Mouse (Mus musculus) hindbrain, embryonic 15.5 days (tissue): ENCODE measurements around the gene Hspa12b. TPM values are rescaled to one million over a fixed set of nuclear protein-coding genes. Genes with fewer than 3 reads are reported as not detected.

Experiments used
- ATAC-seq: fragments of 200-750 bp; cut with Nextera tagmentation; 2 replicates; pipeline ENCODE4 v1.8.0; 2017; ENCODE audit warnings: low read depth, moderate number of reproducible peaks, moderate TSS enrichment; ENCODE audit not compliant: low FRiP score
- H3K27ac ChIP-seq: fragments of 300-500 bp; sonication (generic); replicated peaks from 2 replicates; pipeline ENCODE4 v1.5.1; 2015; ENCODE audit warnings: mild to moderate bottlenecking, inconsistent platforms
- H3K27me3 ChIP-seq: fragments of 300-500 bp; sonication (generic); 2 replicates; pipeline ENCODE4 v1.6.1; 2015; ENCODE audit warnings: control low read depth, inconsistent platforms
- H3K36me3 ChIP-seq: fragments of 300-500 bp; sonication (generic); 2 replicates; pipeline ENCODE4 v1.6.1; 2015; ENCODE audit warnings: control low read depth, inconsistent platforms
- H3K4me1 ChIP-seq: fragments of 300-500 bp; sonication (generic); replicated peaks from 2 replicates; pipeline ENCODE4 v1.6.1; 2015; ENCODE audit warnings: control low read depth, inconsistent platforms
- H3K4me2 ChIP-seq: fragments of 300-500 bp; sonication (generic); 2 replicates; pipeline ENCODE4 v1.6.1; 2015; ENCODE audit warnings: moderate library complexity, mild to moderate bottlenecking, inconsistent platforms
- H3K4me3 ChIP-seq: fragments of 300-500 bp; sonication (generic); 2 replicates; pipeline ENCODE4 v1.5.1; 2015; ENCODE audit warnings: mild to moderate bottlenecking, inconsistent platforms
- H3K9ac ChIP-seq: fragments of 300-500 bp; sonication (generic); 2 replicates; pipeline ENCODE4 v1.6.1; 2015; ENCODE audit warnings: inconsistent platforms
- H3K9me3 ChIP-seq: fragments of 300-500 bp; sonication (generic); 2 replicates; pipeline ENCODE4 v1.6.1; 2016; ENCODE audit warnings: control low read depth, inconsistent platforms
- WGBS: fragments of 180-500 bp; shearing (Covaris S2); methylation state at CpG from one replicate; pipeline ENCODE4 v1.1.7; 2015; 5-methylcytosine and 5-hydroxymethylcytosine counted together
- polyA plus RNA-seq: library from polyadenylated mRNA; unstranded; fragments of >200 nt; fragmentation: Nextera tagmentation; extraction: Ambion mirVana; gene quantifications from 2 replicates; pipeline ENCODE4 v1.2.1, GENCODE M21; 2015

Hspa12b gene
- polyA plus RNA-seq, 1 experiment from 2014 or later, result 4.8 TPM

GRCm38 (mm10) chr2:131142592-131142991 lies 15.5 kb downstream of the Hspa12b start:
- Histone ChIP-seq H3K4me2 (no peak overlapping the region), H3K4me3 (no peak overlapping the region), H3K36me3 (peaks cover 35% of the 10 kb centered on the region), H3K4me1 (no peaks in the 10 kb centered on the region), H3K9ac (no peak overlapping the region), H3K9me3 (no peaks in the 10 kb centered on the region), H3K27me3 (no peaks in the 10 kb centered on the region), H3K27ac (no peak overlapping the region)
- WGBS, result 28% methylated on average over 18 of the region's 18 CpGs
- 0 out of 2 replicates have a peak, but pooled peaks have one; percentile 9 for ATAC-seq

GRCm38 (mm10) chr2:131143007-131143780 lies 16.1 kb downstream of the Hspa12b start:
- no peaks in the 10 kb centered on the region for H3K9me3 ChIP-seq
- H3K36me3 ChIP-seq, result peaks cover 41% of the 10 kb centered on the region
- H3K4me1 ChIP-seq, result no peaks in the 10 kb centered on the region
- no peaks in the 10 kb centered on the region for H3K27me3 ChIP-seq
- no peak overlapping the region for H3K27ac ChIP-seq
- no peak for ATAC-seq
- no peak overlapping the region for H3K4me2 ChIP-seq
- H3K9ac ChIP-seq, result no peak overlapping the region
- WGBS, result 66% methylated on average over 22 of the region's 22 CpGs
- no peak overlapping the region for H3K4me3 ChIP-seq

- no peak overlapping the region for H3K4me3 ChIP-seq
- WGBS, result 70% methylated on average over 13 of the region's 13 CpGs
- no peak overlapping the region for H3K9ac ChIP-seq
- H3K36me3 ChIP-seq, result peaks cover 56% of the 10 kb centered on the region
- H3K27ac ChIP-seq, result no peak overlapping the region
- ATAC-seq, result no peak
- H3K4me2 ChIP-seq, result no peak overlapping the region
- no peaks in the 10 kb centered on the region for H3K9me3 ChIP-seq
- no peaks in the 10 kb centered on the region for H3K27me3 ChIP-seq
- H3K4me1 ChIP-seq, result no peaks in the 10 kb centered on the region
Measured at GRCm38 (mm10) chr2:131145121-131145520, 18.0 kb downstream of the Hspa12b start.

- H3K27me3 ChIP-seq, result no peaks in the 10 kb centered on the region
- H3K4me1 ChIP-seq, result no peaks in the 10 kb centered on the region
- no peak overlapping the region for H3K27ac ChIP-seq
- no peak overlapping the region for H3K4me3 ChIP-seq
- H3K4me2 ChIP-seq, result no peak overlapping the region
- no peaks in the 10 kb centered on the region for H3K9me3 ChIP-seq
- peaks cover 60% of the 10 kb centered on the region for H3K36me3 ChIP-seq
- 96% methylated on average over 2 of the region's 2 CpGs for WGBS
- H3K9ac ChIP-seq, result no peak overlapping the region
- ATAC-seq, result no peak
Measured at GRCm38 (mm10) chr2:131145536-131145935, 18.5 kb downstream of the Hspa12b start.

- Histone ChIP-seq H3K27ac (no peak overlapping the region), H3K4me2 (no peak overlapping the region), H3K9ac (no peak overlapping the region), H3K9me3 (no peaks in the 10 kb centered on the region), H3K27me3 (no peaks in the 10 kb centered on the region), H3K4me3 (no peak overlapping the region), H3K36me3 (peaks cover 63% of the 10 kb centered on the region), H3K4me1 (no peaks in the 10 kb centered on the region)
- 92% methylated on average over 21 of the region's 21 CpGs for WGBS
- ATAC-seq, result no peak
Measured at GRCm38 (mm10) chr2:131146193-131147042, 19.3 kb downstream of the Hspa12b start.

- Histone ChIP-seq H3K27me3 (no peaks in the 10 kb centered on the region), H3K9ac (no peak overlapping the region), H3K4me3 (no peak overlapping the region), H3K4me1 (no peaks in the 10 kb centered on the region), H3K9me3 (no peaks in the 10 kb centered on the region), H3K36me3 (peaks cover 63% of the 10 kb centered on the region), H3K4me2 (no peak overlapping the region), H3K27ac (no peak overlapping the region)
- 92% methylated on average over 8 of the region's 8 CpGs for WGBS
- no peak for ATAC-seq
Measured at GRCm38 (mm10) chr2:131147043-131147365, 19.9 kb downstream of the Hspa12b start.

- Histone ChIP-seq H3K9ac (no peak overlapping the region), H3K27me3 (no peaks in the 10 kb centered on the region), H3K4me1 (no peaks in the 10 kb centered on the region), H3K27ac (no peak overlapping the region), H3K9me3 (no peaks in the 10 kb centered on the region), H3K36me3 (peaks cover 59% of the 10 kb centered on the region), H3K4me3 (no peak overlapping the region), H3K4me2 (no peak overlapping the region)
- ATAC-seq, result no peak
- WGBS, result 92% methylated on average over 8 of the region's 8 CpGs
Measured at GRCm38 (mm10) chr2:131148353-131149253, 21.5 kb downstream of the Hspa12b start.

- H3K4me1 ChIP-seq, result no peaks in the 10 kb centered on the region
- no peak for ATAC-seq
- no peak overlapping the region for H3K4me2 ChIP-seq
- H3K4me3 ChIP-seq, result no peak overlapping the region
- no peaks in the 10 kb centered on the region for H3K27me3 ChIP-seq
- no peaks in the 10 kb centered on the region for H3K9me3 ChIP-seq
- H3K36me3 ChIP-seq, result peaks cover 58% of the 10 kb centered on the region
- no peak overlapping the region for H3K9ac ChIP-seq
- no peak overlapping the region for H3K27ac ChIP-seq
- 96% methylated on average over 3 of the region's 3 CpGs for WGBS
Measured at GRCm38 (mm10) chr2:131149254-131149578, 22.1 kb downstream of the Hspa12b start.

- Histone ChIP-seq H3K9ac (no peak overlapping the region), H3K9me3 (no peaks in the 10 kb centered on the region), H3K4me2 (no peak overlapping the region), H3K4me3 (no peak overlapping the region), H3K4me1 (peaks cover under 1% of the 10 kb centered on the region), H3K27me3 (no peaks in the 10 kb centered on the region), H3K36me3 (peaks cover 32% of the 10 kb centered on the region), H3K27ac (no peak overlapping the region)
- no peak for ATAC-seq
- WGBS, result 96% methylated on average over 7 of the region's 7 CpGs
Measured at GRCm38 (mm10) chr2:131152166-131152730, 25.2 kb downstream of the Hspa12b start.

GRCm38 (mm10) chr2:131154036-131154435 lies 27.0 kb downstream of the Hspa12b start:
- no peak overlapping the region for H3K4me3 ChIP-seq
- H3K4me2 ChIP-seq, result no peak overlapping the region
- WGBS, result 94% methylated on average over 4 of the region's 4 CpGs
- H3K27ac ChIP-seq, result no peak overlapping the region
- ATAC-seq, result no peak
- H3K9ac ChIP-seq, result no peak overlapping the region
- H3K36me3 ChIP-seq, result peaks cover 16% of the 10 kb centered on the region
- H3K4me1 ChIP-seq, result peaks cover 19% of the 10 kb centered on the region
- H3K9me3 ChIP-seq, result no peaks in the 10 kb centered on the region
- H3K27me3 ChIP-seq, result no peaks in the 10 kb centered on the region

- no peaks in the 10 kb centered on the region for H3K36me3 ChIP-seq
- peaks cover 30% of the 10 kb centered on the region for H3K4me1 ChIP-seq
- no peak overlapping the region for H3K4me3 ChIP-seq
- WGBS, result 93% methylated on average over 7 of the region's 7 CpGs
- no peaks in the 10 kb centered on the region for H3K9me3 ChIP-seq
- H3K4me2 ChIP-seq, result no peak overlapping the region
- no peak overlapping the region for H3K9ac ChIP-seq
- H3K27ac ChIP-seq, result no peak overlapping the region
- ATAC-seq, result no peak
- no peaks in the 10 kb centered on the region for H3K27me3 ChIP-seq
Measured at GRCm38 (mm10) chr2:131156987-131157386, 29.9 kb downstream of the Hspa12b start.
